In genomic region chr2:103970041-103970790, GRCm38 (mm10) we compare ENCODE assay signal across 8 mouse cellular contexts. TPM values are rescaled to one million over a fixed set of nuclear protein-coding genes. Genes with fewer than 3 reads are reported as not detected.
DNase-seq lines count a peak whose midpoint lies in the region; ATAC-seq lines count a peak whose summit lies in the region.

No protein-coding gene starts in this region.

- peak; percentile 75 for ATAC-seq in hindbrain, embryonic 12.5 days (ENCODE audit: low FRiP score)
- ATAC-seq in megakaryocyte-erythroid progenitor cell, adult 5-6 weeks (replicated peaks; ENCODE audit: low FRiP score, low TSS enrichment, poor library complexity, severe bottlenecking), result no peak

- H3K9ac ChIP-seq in hindbrain, embryonic 12.5 days, result peak overlapping the region; percentile 87

- H3K9me3 ChIP-seq in hindbrain, embryonic 12.5 days (replicated peaks), result no peaks in the 10 kb centered on the region
- H3K9me3 ChIP-seq in megakaryocyte, embryonic 14.5 days, result no peaks in the 10 kb centered on the region

- H3K36me3 ChIP-seq in hindbrain, embryonic 12.5 days, result no peaks in the 10 kb centered on the region
- peaks cover 59% of the 10 kb centered on the region for H3K36me3 ChIP-seq in megakaryocyte, embryonic 14.5 days (replicated peaks; ENCODE audit: low read length)

- peaks cover 32% of the 10 kb centered on the region for H3K27me3 ChIP-seq in hindbrain, embryonic 12.5 days
- no peaks in the 10 kb centered on the region for H3K27me3 ChIP-seq in megakaryocyte, embryonic 14.5 days (replicated peaks)

- peak overlapping the region; percentile 92 for H3K27ac ChIP-seq in hindbrain, embryonic 12.5 days

- H3K4me2 ChIP-seq in hindbrain, embryonic 12.5 days (replicated peaks), result peak overlapping the region; percentile 95

- DNase-seq in R1 (ENCODE audit: low read depth, low spot score), result peak; percentile 50
- peak; percentile 15 for DNase-seq in cerebellum, adult 9-10 months
- peak; percentile 10 to 23 for DNase-seq in frontal cortex, postnatal 14 days (ENCODE audit: low spot score in 2 of 2)
- DNase-seq in left cerebral cortex, postnatal 25 days (ENCODE audit: low spot score in 2 of 2), result peak; percentile 26 to 33
- peak; percentile 58 for DNase-seq in right cerebral cortex, postnatal 25 days

- H3K4me1 ChIP-seq in hindbrain, embryonic 12.5 days, result peaks cover 11% of the 10 kb centered on the region
- H3K4me1 ChIP-seq in megakaryocyte, embryonic 14.5 days, result peaks cover 76% of the 10 kb centered on the region

- peak overlapping the region; percentile 69 for H3K4me3 ChIP-seq in hindbrain, embryonic 12.5 days
- H3K4me3 ChIP-seq in megakaryocyte, embryonic 14.5 days (replicated peaks), result peak overlapping the region; percentile 96

- intact Hi-C loops in left cerebral cortex, postnatal 25 days (cut with DNase I), result no loop called here

- WGBS in hindbrain, embryonic 12.5 days, result 0% methylated on average over 77 of the region's 79 CpGs

RNA-seq across cellular contexts. Expression of gene Lmo2, which starts 12.4 kb away (rescaled TPM):
- 25.6 and 27.2 TPM in 2 replicates for polyA plus RNA-seq in hindbrain, embryonic 12.5 days (2016; fragmentation: Nextera tagmentation; extraction: Ambion mirVana)
- 10 to 100 TPM; 16.7 to 22.7 TPM for total RNA-seq in left cerebral cortex, postnatal 25 days (2021)
- 436 and 585 TPM in 2 replicates for polyA plus RNA-seq in megakaryocyte, embryonic 14.5 days (2012; ENCODE audit: insufficient read depth, low replicate concordance)
- total RNA-seq in megakaryocyte-erythroid progenitor cell, adult 5-6 weeks (2014; fragmentation: Nextera tagmentation), result 386 and 431 TPM in 2 replicates
- total RNA-seq in megakaryocyte-erythroid progenitor cell, adult 5-6 weeks (2017), result 391 and 392 TPM in 2 replicates

RNA-seq across cellular contexts. Expression of gene Fbxo3, which starts 57.3 kb away (rescaled TPM):
- polyA plus RNA-seq in hindbrain, embryonic 12.5 days (2016; fragmentation: Nextera tagmentation; extraction: Ambion mirVana), result 59.7 and 60.4 TPM in 2 replicates
- total RNA-seq in left cerebral cortex, postnatal 25 days (2021), result 10 to 100 TPM; 59.9 to 60.0 TPM
- 2.7 TPM in 1 of 2 replicates, not detected in the other for polyA plus RNA-seq in megakaryocyte, embryonic 14.5 days (2012; ENCODE audit: insufficient read depth, low replicate concordance)
- 79.6 and 89.2 TPM in 2 replicates for total RNA-seq in megakaryocyte-erythroid progenitor cell, adult 5-6 weeks (2014; fragmentation: Nextera tagmentation)
- total RNA-seq in megakaryocyte-erythroid progenitor cell, adult 5-6 weeks (2017), result 90.6 and 102 TPM in 2 replicates

RNA-seq across cellular contexts. Expression of gene 4931422A03Rik, which starts 57.9 kb away (rescaled TPM):
- polyA plus RNA-seq in hindbrain, embryonic 12.5 days (2016; fragmentation: Nextera tagmentation; extraction: Ambion mirVana), result 2.0 and 2.3 TPM in 2 replicates
- not detected for total RNA-seq in left cerebral cortex, postnatal 25 days (2021)
- not detected in 2 replicates for polyA plus RNA-seq in megakaryocyte, embryonic 14.5 days (2012; ENCODE audit: insufficient read depth, low replicate concordance)
- not detected in 2 replicates for total RNA-seq in megakaryocyte-erythroid progenitor cell, adult 5-6 weeks (2014; fragmentation: Nextera tagmentation)
- total RNA-seq in megakaryocyte-erythroid progenitor cell, adult 5-6 weeks (2017), result 0.52 TPM in 1 of 2 replicates, not detected in the other

Comparison
In these comparisons a context has a peak if more than half of its experiments do, and no peak if none do; other contexts are left out.
1. RNA of gene Lmo2, which starts 12.4 kb away (total RNA-seq): 386 to 431 TPM in megakaryocyte-erythroid progenitor cell, adult 5-6 weeks; 16.7 to 22.7 TPM in left cerebral cortex, postnatal 25 days; every median in the first group is over 10 times any median in the second.
2. Peak in every context shown above with its lines, with median percentiles within 50 percentile points of each other: DNase-seq.